ENCODE assay signal across 10 mouse cellular contexts in the genomic region with DNA sequence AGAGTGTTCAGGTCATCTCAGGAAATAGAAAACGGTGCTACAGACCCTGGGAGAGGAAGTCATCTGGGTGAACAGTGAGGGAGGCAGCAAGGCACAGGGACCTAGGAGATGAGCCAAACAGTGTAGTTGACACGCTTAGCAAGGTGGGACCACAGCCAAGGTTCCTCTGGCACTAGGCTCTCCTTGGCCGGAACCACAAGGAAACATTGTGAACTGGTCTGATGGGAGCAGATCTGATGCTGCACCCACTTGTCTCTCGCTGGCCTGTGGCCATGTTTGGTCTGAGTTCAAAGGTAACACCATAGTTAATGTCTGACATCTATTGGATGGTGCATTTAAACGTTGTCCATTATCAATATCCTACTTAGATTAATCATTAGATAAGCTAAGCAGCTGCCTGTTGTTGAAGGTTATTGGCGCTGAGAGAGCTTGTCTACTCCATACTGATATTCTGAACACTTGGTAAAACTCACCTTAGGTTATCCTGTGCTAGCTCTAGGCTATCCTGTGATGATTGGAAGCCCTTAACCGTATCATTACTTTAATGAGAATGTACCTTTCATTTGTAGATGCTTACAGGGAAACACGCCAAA.
DNase-seq lines count a peak whose midpoint lies in the region; ATAC-seq and TF ChIP-seq lines count a peak whose summit lies in the region.
"Had no signal": no experiment of that assay in that cellular context is flagged by ENCODE, and none has a peak within 500 bp of the region (broad histone marks: within the 10 kb centered on the region; RNA-seq: fewer than 3 reads in every experiment).

No protein-coding gene starts in this region.

- peaks cover 7% of the 10 kb centered on the region; the same call in 1 of the 2 replicates for H3K4me1 ChIP-seq in kidney, adult 2 months (ENCODE audit: control insufficient read depth, insufficient read depth, low read length)
- no peaks in the 10 kb centered on the region for H3K4me1 ChIP-seq in kidney, embryonic 14.5 days (ENCODE audit: control insufficient read depth, insufficient read depth, low read length)

- intact Hi-C loops in gastrocnemius, postnatal 14 days (cut with DNase I; ENCODE audit: low total_unique reads), result no loop called here

- H3K27ac ChIP-seq in kidney, adult 2 months (ENCODE audit: insufficient read depth, low read depth, low read length), result no peak overlapping the region
- no peak overlapping the region for H3K27ac ChIP-seq in kidney, embryonic 14.5 days (ENCODE audit: low read depth, low read length)
- H3K27ac ChIP-seq: embryonic facial prominence, embryonic 12.5 days; limb, embryonic 15.5 days had no signal

- ATAC-seq in kidney, embryonic 14.5 days (ENCODE audit: low FRiP score, low TSS enrichment), result no peak
- no peak for ATAC-seq in inflammation-experienced regulatory T-cells, adult 6 months

- no peak overlapping the region for H3K9ac ChIP-seq in kidney, embryonic 14.5 days (ENCODE audit: low read depth, low read length)
- H3K9ac ChIP-seq: embryonic facial prominence, embryonic 12.5 days; limb, embryonic 15.5 days had no signal

- no peaks in the 10 kb centered on the region for H3K36me3 ChIP-seq in kidney, adult 2 months (ENCODE audit: control insufficient read depth, insufficient read depth, low read length)
- no peaks in the 10 kb centered on the region for H3K36me3 ChIP-seq in kidney, embryonic 14.5 days (ENCODE audit: control insufficient read depth, insufficient read depth, low read length)
- H3K36me3 ChIP-seq: embryonic facial prominence, embryonic 12.5 days; limb, embryonic 15.5 days had no signal

- H3K4me2 ChIP-seq in kidney, embryonic 14.5 days (replicated peaks; ENCODE audit: low read depth, low read length), result no peak overlapping the region
- H3K4me2 ChIP-seq: embryonic facial prominence, embryonic 12.5 days; limb, embryonic 15.5 days had no signal

- TF ChIP-seq CTCF in kidney, adult 2 months (conservative IDR thresholded peaks at IDR 0.05; ENCODE audit: insufficient read depth, insufficient read length, low read depth, low read length), result no peak
- no peak for TF ChIP-seq CTCF in brain, embryonic 14.5 days (IDR thresholded peaks at IDR 0.05; ENCODE audit: borderline replicate concordance, extremely low read depth, insufficient read depth, insufficient read length)

- DNase-seq in kidney, adult 2 months, result peak; percentile 93
- peak; percentile 67 for DNase-seq in brain, embryonic 14.5 days (ENCODE audit: low read depth)
- peak; percentile 79 for DNase-seq in gastrocnemius, postnatal 14 days
- DNase-seq in layer of hippocampus, postnatal 14 days (ENCODE audit: low spot score in 2 of 2), result peak; percentile 21 to 55
- no peak for DNase-seq in spleen, postnatal 36 days (ENCODE audit: low spot score in 2 of 2)
- no peak for DNase-seq in urinary bladder, postnatal 25 days (ENCODE audit: low spot score)

- H3K9me3 ChIP-seq in kidney, embryonic 14.5 days (ENCODE audit: control insufficient read depth, low read length), result no peaks in the 10 kb centered on the region
- H3K9me3 ChIP-seq: embryonic facial prominence, embryonic 12.5 days; limb, embryonic 15.5 days had no signal

- no peak overlapping the region for H3K4me3 ChIP-seq in kidney, adult 2 months (ENCODE audit: insufficient read depth, low read depth, low read length)
- H3K4me3 ChIP-seq in kidney, embryonic 14.5 days (ENCODE audit: low read length), result no peak overlapping the region
- H3K4me3 ChIP-seq: embryonic facial prominence, embryonic 12.5 days; limb, embryonic 15.5 days had no signal

- 48% methylated on average over 8 of the region's 8 CpGs for WGBS in kidney, adult 2 months
- 81% methylated on average over 8 of the region's 8 CpGs for WGBS in kidney, embryonic 14.5 days

- H3K27me3 ChIP-seq in kidney, adult 2 months (replicated peaks; ENCODE audit: control insufficient read depth, insufficient read depth, low read length), result no peaks in the 10 kb centered on the region
- H3K27me3 ChIP-seq in kidney, embryonic 14.5 days (ENCODE audit: control insufficient read depth, insufficient read depth, low read length), result no peaks in the 10 kb centered on the region
- H3K27me3 ChIP-seq: embryonic facial prominence, embryonic 12.5 days; limb, embryonic 15.5 days had no signal

- TF ChIP-seq POLR2A in kidney, adult 2 months (IDR thresholded peaks at IDR 0.05; ENCODE audit: low read depth, low read length), result no peak
- no peak for TF ChIP-seq POLR2A in brain, embryonic 14.5 days (IDR thresholded peaks at IDR 0.05; ENCODE audit: borderline replicate concordance, extremely low read depth, insufficient read depth, insufficient read length, poor library complexity, severe bottlenecking)

Comparison
In these comparisons a context has a peak if more than half of its experiments do, and no peak if none do; other contexts are left out.
1. DNase-seq: peak in kidney, adult 2 months (single experiment), brain, embryonic 14.5 days (single experiment), gastrocnemius, postnatal 14 days (single experiment) and layer of hippocampus, postnatal 14 days (2 of 2); none in spleen, postnatal 36 days (0 of 2) and urinary bladder, postnatal 25 days (single experiment).